Mouse (Mus musculus) left cerebral cortex, adult 2 months (tissue): ENCODE data around the gene Wdcp. TPM values are rescaled to one million over a fixed set of nuclear protein-coding genes. Genes with fewer than 3 reads are reported as not detected.

ENCODE experiments used
- DNase-seq, 2 experiments: peaks; one replicate each; pipeline ENCODE4 v3.0.0; 2021 to 2022; ENCODE audit warnings: low spot score in 2 of 2, mixed read lengths in 1 of 2; ENCODE audit errors: extremely low spot score in 1 of 2
- H3K27ac ChIP-seq: fragments of 200-600 bp; 2 replicates; pipeline ENCODE4 v1.8.1; 2022
- H3K4me3 ChIP-seq: fragments of 200-600 bp; 2 replicates; pipeline ENCODE4 v1.8.1; 2022
- CTCF ChIP-seq: fragments of 200-600 bp; IDR thresholded peaks from 2 replicates; pipeline ENCODE4 v1.8.1; 2022; ENCODE audit warnings: antibody characterized with exemption, mild to moderate bottlenecking, moderate library complexity
- intact Hi-C: fragments of 180-260 bp; cut with DNase I; formaldehyde crosslinking; loops from one replicate; pipeline ENCODE4 v1.15.1; 2025
- total RNA-seq, 2 experiments: library from RNA; stranded (reverse); gene quantifications; 2 replicates each; pipeline ENCODE4 v1.2.3; 2021

Wdcp gene
- total RNA-seq, 2 experiments from 2014 or later: 11.8 to 12.5 TPM

DNA sequence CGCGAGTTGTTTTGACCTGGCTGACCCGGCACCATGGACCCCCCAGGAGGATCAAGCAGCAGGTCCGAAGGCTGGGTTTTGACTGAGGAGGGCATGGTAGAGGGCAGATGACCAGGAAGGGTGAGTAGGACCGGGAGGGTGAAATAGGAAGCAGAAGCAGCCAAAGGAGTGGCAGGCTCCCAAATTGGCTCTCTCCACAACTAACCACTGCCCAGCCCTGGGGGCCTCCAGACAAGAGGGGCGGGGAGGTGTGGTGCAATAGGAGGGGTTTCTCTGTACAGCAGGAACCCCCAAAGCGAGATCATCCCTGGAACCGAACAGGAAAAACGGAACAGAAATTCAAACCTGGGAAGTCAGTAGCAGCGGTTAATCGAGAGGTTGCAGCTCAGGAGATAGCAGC lies 2.4 kb upstream of the Wdcp start:
- peak overlapping the region; percentile 64 for H3K27ac ChIP-seq
- intact Hi-C loops: loop anchor here (2.0 to 5.0 kb wide), 2 partner anchors 22 to 67 kb away; partner anchors contain the start of gene Ubxn2a
- no peak for TF ChIP-seq CTCF
- H3K4me3 ChIP-seq: peak overlapping the region; percentile 71
- no peak for DNase-seq

DNA sequence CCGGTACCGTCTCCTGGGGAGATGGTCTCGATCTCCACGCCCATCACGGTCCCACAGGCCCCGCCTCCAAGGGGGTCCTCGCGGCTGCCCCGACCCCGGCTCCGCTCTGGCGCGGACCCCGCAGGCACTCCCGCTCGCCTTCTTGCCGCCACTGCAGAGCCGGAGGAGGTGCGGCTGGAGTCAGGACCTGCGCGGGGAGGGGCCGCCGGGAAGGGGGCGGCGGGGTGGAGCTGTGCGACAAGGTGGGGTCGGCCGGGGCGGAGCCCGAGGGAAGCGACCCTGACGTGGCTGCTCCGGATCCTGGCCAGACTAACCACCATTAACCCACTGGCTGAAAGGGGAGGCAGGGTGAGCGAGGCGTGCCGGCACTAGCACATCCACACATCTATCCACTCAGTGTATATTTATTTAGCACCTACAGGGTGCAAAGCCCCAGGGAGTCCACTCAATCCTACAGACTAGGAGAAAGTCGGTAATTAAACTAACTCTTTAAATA lies 1.7 kb upstream of the Wdcp start, which contains the start of gene Fkbp1b:
Gene Fkbp1b, minus strand, starts transcription at position 200 of the 496 bp plus-strand sequence.
- intact Hi-C loops: loop anchor here (2.0 to 5.0 kb wide), 2 partner anchors 23 to 66 kb away; partner anchors contain the start of gene Ubxn2a
- TF ChIP-seq CTCF: no peak
- H3K4me3 ChIP-seq: peak within 1 kb of the TSS; percentile 71
- DNase-seq: peak; percentile 55 to 56
- peak within 1 kb of the TSS; percentile 64 for H3K27ac ChIP-seq

DNA sequence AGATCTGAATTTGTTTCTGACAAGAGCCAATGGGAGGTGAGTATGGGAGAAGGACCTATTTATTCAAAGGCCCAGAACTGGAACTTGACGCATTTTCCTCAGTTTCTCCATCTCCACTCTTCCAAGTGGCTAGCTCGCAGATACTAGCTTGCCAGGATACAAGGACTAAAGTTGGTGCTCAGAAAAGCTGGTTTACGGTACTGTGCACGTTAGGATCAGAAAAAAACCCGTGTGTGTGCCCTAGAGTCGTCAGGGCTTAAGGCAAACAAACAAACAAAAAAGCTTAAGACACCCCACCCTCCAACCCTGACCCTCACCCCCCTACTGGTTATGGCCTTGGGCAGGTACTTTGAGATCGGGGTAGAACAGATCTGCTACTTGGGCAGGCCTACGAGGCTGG lies 647 bp upstream of the Wdcp start:
- H3K4me3 ChIP-seq: no peak overlapping the region
- intact Hi-C loops: loop anchor here (2.0 to 5.0 kb wide), 2 partner anchors 65 to 74 kb away; partner anchors contain the start of genes Fam228b, Pfn4 and Ubxn2a
- H3K27ac ChIP-seq: no peak overlapping the region
- DNase-seq: no peak
- TF ChIP-seq CTCF: no peak

DNA sequence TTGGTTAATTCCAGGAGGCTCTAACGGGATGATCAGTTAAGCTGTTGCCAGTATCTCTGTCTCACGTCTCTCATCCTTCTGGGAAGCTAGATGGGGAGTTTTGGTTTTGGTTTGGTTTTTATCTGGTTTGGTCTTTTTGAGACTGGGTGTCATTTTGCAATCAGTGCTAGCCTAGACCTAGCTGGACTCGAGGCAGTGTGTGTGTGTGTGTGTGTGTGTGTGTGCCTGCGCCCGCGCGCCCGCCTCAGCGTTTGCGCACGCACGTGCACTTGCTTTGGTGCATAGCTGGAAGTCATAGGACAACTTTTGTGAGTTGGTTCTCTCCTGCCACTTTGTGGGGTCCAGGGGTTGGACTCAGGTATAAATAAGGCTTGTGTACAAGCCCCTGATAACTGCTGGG lies 638 bp downstream of the Wdcp start:
- H3K27ac ChIP-seq: peak overlapping the region; percentile 50; the same call in 1 of the 2 replicates
- no peak for TF ChIP-seq CTCF
- H3K4me3 ChIP-seq: peak overlapping the region; percentile 65
- DNase-seq: no peak
- intact Hi-C loops: loop anchor here (2.0 to 5.0 kb wide), 2 partner anchors 64 to 75 kb away; partner anchors contain the start of genes Fam228b, Pfn4 and Ubxn2a

DNA sequence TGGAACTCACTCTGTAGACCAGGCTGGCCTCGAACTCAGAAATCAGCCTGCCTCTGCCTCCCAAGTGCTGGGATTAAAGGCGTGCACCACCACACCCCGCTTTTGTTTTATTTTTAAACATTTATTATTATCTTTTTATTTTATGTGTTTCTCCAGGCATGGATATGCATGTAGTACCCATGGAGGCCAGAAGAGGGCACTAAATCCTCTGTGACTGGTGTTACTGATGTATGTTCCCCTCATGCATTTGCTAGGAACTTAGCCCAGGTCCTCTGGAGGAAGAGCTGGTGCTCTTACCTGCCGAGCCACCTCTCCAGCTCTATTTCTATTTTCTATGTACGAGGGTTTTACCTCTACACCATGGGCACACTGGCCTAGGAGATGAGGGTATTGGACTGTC lies 13.1 kb downstream of the Wdcp start:
- Histone ChIP-seq H3K4me3 (no peak overlapping the region), H3K27ac (no peak overlapping the region)
- peak; percentile 42 for TF ChIP-seq CTCF
- DNase-seq: no peak
- intact Hi-C loops: loop anchor here (5.0 kb wide), 1 partner anchor 116 kb away; no protein-coding TSS in a partner anchor

DNA sequence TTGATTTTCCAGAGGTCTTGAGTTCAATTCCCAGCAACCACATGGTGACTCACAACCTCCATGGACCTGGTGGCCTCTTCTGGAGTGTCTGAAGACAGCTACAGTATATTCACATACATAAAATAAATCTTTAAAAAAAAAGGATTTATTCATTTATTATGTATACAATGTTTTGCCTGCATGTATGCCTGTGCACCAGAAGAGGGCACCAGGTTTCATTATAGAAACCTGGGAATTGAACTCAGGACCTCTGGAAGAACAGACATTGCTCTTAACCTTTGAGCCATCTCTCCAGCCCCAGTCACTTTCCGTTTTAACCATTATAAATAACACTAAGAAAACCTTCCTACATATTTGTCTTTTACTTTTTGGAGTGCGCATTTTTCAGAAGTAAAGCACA lies 13.7 kb downstream of the Wdcp start:
- no peak overlapping the region for H3K27ac ChIP-seq
- H3K4me3 ChIP-seq: no peak overlapping the region
- DNase-seq: no peak
- intact Hi-C loops: loop anchor here (5.0 kb wide), 1 partner anchor 115 kb away; no protein-coding TSS in a partner anchor
- peak; percentile 35 for TF ChIP-seq CTCF

DNA sequence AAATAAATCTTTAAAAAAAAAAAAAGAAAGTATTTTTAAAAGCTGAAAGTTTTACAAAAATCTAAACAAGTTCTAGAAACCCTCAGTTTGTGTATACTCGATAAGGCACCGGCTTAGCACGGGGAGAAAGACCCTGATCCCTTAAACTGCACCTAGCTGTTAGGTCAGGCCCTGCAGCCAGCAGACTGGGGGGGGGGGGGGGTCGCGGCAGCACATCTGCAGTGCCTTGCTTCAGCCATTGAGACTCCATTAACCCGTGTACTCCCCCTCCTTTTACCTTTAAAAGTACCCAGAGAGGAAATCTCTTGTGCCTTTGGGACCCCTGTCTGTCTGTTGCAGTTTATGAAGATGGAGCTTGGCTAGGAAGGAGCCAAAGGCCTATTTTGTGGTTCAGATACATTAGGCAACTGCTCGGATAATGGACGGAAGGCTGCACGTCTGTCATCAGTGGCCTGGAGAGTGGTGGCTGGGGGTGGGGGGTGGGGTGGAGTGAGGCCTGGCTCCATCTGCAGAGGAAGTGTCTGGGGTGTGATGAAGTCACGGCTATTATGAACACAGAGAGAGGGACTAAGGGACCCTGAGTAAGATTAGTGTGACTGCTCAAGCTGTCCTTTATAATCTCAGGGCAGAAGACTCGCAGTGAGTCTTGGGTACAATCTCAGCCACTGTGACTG lies 16.3 kb downstream of the Wdcp start:
- intact Hi-C loops: loop anchor here (5.0 kb wide), 1 partner anchor 113 kb away; no protein-coding TSS in a partner anchor
- Histone ChIP-seq H3K27ac (no peak overlapping the region), H3K4me3 (no peak overlapping the region)
- DNase-seq: no peak
- TF ChIP-seq CTCF: no peak

DNA sequence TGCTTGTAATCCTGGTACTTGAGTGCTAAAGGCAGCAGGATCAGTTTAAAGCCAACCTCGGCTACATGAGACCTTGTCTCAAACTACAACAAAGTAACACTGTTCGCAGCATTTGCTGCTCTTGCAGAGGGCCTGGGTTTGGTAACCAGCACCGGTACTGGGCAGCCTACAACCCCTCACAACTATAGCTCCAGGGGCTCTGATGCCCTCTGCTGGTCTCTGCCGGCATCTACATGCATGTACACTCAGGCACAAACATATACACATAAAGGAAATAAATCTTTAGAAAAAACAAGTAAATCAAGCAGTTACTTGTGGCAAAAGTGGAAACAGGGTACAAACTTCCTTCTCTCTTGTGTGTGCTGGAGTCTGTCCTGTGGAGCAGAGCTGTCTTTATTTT lies 19.6 kb downstream of the Wdcp start:
- Histone ChIP-seq H3K4me3 (no peak overlapping the region), H3K27ac (no peak overlapping the region)
- no peak for DNase-seq
- intact Hi-C loops: no loop called here
- TF ChIP-seq CTCF: peak; percentile 30

DNA sequence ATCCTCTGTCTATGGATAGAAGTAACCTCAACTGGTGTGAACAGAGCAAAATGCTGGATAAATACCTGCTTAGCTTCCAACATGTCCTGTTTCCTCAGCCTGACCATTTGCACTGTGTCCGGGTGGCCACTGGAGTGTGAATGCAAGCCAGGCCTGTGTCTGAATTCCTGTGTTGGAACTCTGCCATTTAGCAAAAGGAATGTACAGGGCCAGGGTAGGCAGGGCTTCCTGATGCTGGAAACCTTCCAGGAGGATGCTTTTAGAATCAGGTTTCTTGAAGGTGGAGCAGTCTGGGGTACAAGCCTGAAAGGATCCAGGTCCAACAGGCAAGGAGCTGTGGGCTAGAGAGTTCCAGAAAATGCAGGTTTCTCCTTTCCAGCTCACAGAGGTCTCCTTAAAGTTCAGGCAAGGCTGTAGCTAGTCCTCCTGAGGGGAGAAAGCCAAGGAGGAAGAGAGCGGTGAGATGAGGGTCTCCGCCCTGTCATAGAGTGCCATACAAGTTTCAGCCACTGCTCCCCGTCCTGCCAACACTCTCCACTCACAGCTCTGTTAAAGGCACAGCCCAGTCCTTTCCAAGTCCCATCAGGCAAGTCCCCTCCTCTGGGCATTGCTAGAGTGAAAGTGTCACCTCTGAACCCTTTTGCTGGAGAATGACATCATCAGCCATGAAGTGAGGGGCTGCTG lies 20.7 kb downstream of the Wdcp start:
- H3K27ac ChIP-seq: peak overlapping the region; percentile 15; the same call in 1 of the 2 replicates
- TF ChIP-seq CTCF: no peak
- no peak for DNase-seq
- intact Hi-C loops: no loop called here
- H3K4me3 ChIP-seq: no peak overlapping the region

DNA sequence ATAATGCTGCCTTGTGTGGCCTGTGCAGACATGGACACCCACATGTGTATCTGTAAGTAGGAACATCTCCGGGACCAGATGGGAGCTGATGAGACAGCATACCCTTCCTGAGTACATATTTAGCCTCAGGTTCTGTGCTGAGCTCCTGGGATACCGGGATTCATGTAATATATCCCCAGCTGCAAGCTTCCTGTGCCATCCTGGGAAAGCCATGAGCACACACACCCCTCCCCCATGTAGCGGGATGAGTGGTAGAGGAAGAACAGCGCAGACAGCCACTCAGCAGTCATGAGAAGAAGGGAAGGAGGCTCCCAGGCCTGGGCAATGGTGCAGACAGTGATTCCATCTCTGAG lies 21.2 kb downstream of the Wdcp start:
- H3K4me3 ChIP-seq: no peak overlapping the region
- H3K27ac ChIP-seq: peak overlapping the region; percentile 36
- intact Hi-C loops: no loop called here
- DNase-seq: peak; percentile 38
- no peak for TF ChIP-seq CTCF

DNA sequence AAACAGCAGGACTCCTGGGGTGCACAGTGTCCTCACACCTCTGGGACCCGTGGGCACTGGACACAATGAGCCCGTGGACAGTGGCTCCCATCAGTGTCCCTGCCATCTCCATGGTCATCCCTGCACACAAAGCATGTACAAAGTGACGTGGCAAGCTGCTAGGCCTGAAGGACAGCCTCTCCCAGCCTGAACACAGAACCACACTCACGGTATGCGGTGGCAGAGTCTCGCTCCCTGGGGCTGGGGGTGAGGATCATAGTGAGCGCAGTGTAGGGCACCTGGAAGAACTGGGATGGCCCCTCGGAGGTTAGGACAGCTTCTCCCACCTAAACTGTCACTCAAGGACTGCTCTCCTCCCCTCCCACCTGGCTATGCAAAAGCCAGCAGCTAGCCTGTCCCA lies 25.8 kb downstream of the Wdcp start:
- DNase-seq: no peak
- intact Hi-C loops: no loop called here
- H3K4me3 ChIP-seq: no peak overlapping the region
- no peak for TF ChIP-seq CTCF
- H3K27ac ChIP-seq: no peak overlapping the region

DNA sequence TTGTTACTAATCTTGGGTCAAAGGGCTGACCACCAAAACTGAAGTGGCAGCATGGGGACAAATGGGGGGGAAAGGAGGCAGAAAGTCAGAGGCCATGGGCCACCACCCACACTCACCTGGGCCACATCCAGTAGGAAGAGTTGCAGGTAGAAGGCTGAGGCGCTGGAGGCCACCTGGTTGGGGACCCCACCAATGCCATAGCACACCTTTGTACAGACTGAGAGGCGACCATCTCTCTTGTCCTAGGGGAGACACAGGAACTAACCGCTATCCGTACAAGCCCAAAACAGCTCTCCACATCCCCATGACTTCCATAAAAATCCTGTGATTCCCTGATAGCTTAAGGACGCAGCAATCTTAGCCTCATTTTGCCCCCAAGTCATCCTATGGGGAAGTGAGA lies 28.2 kb downstream of the Wdcp start:
- intact Hi-C loops: no loop called here
- H3K4me3 ChIP-seq: no peak overlapping the region
- TF ChIP-seq CTCF: no peak
- no peak overlapping the region for H3K27ac ChIP-seq
- no peak for DNase-seq
